Comparison of ENCODE assay signal across 11 mouse cellular contexts in genomic region chr1:128788227-128788626, GRCm38 (mm10).
"Had no signal": no experiment of that assay in that cellular context is flagged by ENCODE, and none has a peak within 500 bp of the region (broad histone marks: within the 10 kb centered on the region; RNA-seq: fewer than 3 reads in every experiment).

No protein-coding gene starts in this region.

- H3K4me2 ChIP-seq: kidney, embryonic 15.5 days; limb, embryonic 12.5 days; midbrain, embryonic 12.5 days had no signal

- H3K27ac ChIP-seq: kidney, embryonic 15.5 days; limb, embryonic 12.5 days; liver, embryonic 14.5 days; midbrain, embryonic 12.5 days had no signal

- H3K36me3 ChIP-seq: kidney, embryonic 15.5 days; limb, embryonic 12.5 days; midbrain, embryonic 12.5 days had no signal

- H3K4me1 ChIP-seq: kidney, embryonic 15.5 days had no signal

- DNase-seq: kidney, adult 2 months; kidney, postnatal 25 days; liver; lung, adult 18-20 months; lung, postnatal 10 days; lung, postnatal 4 days; right cerebral cortex, postnatal 14 days had no signal

- H3K9me3 ChIP-seq: kidney, embryonic 15.5 days; limb, embryonic 12.5 days; midbrain, embryonic 12.5 days had no signal

- H3K4me3 ChIP-seq: kidney, embryonic 15.5 days; limb, embryonic 12.5 days; midbrain, embryonic 12.5 days had no signal

- H3K27me3 ChIP-seq: kidney, embryonic 15.5 days; limb, embryonic 12.5 days; midbrain, embryonic 12.5 days had no signal

- H3K9ac ChIP-seq: kidney, embryonic 15.5 days; limb, embryonic 12.5 days; liver, embryonic 14.5 days; midbrain, embryonic 12.5 days had no signal
